Mouse (Mus musculus) brain, embryonic 14.5 days (tissue): Measurements from ENCODE around the gene Tnfrsf11a. TPM values are rescaled to one million over a fixed set of nuclear protein-coding genes. Genes with fewer than 3 reads are reported as not detected.

Experiments used
- DNase-seq: peaks from one replicate; pipeline ENCODE4 v3.0.0-alpha.2; 2011; ENCODE audit warnings: low read depth
- CTCF ChIP-seq: fragments of 200-500 bp; IDR thresholded peaks from 2 replicates; pipeline ENCODE4 v1.5.1; 2012; ENCODE audit warnings: inconsistent platforms, mild to moderate bottlenecking, moderate library complexity, borderline replicate concordance; ENCODE audit not compliant: insufficient read depth, insufficient read length; ENCODE audit errors: extremely low read depth
- POLR2A ChIP-seq: fragments of 200-500 bp; IDR thresholded peaks from 2 replicates; pipeline ENCODE4 v1.6.1; 2012; ENCODE audit warnings: mild to moderate bottlenecking, inconsistent platforms, borderline replicate concordance; ENCODE audit not compliant: poor library complexity, insufficient read depth, insufficient read length, severe bottlenecking; ENCODE audit errors: extremely low read depth
- polyA plus RNA-seq: library from polyadenylated mRNA; depleted of rRNA; stranded (reverse); fragments of >200 nt; gene quantifications from 2 replicates; pipeline ENCODE4 v1.2.3, GENCODE M21; 2012

Tnfrsf11a gene
- polyA plus RNA-seq, 1 experiment: 1.3 TPM

GRCm38 (mm10) chr1:105844341-105845006, 64.0 kb downstream of the Tnfrsf11a start:
- TF ChIP-seq CTCF (peak; percentile 19; the same call in 1 of the 2 replicates), POLR2A (no peak)
- DNase-seq: peak; percentile 75

- DNase-seq: no peak
- TF ChIP-seq POLR2A (no peak), CTCF (no peak)
Observed at GRCm38 (mm10) chr1:105846431-105846830, 65.9 kb downstream of the Tnfrsf11a start.

GRCm38 (mm10) chr1:105848806-105849205, 68.3 kb downstream of the Tnfrsf11a start:
- no peak for DNase-seq
- no peak for TF ChIP-seq POLR2A
- no peak for TF ChIP-seq CTCF

DNA sequence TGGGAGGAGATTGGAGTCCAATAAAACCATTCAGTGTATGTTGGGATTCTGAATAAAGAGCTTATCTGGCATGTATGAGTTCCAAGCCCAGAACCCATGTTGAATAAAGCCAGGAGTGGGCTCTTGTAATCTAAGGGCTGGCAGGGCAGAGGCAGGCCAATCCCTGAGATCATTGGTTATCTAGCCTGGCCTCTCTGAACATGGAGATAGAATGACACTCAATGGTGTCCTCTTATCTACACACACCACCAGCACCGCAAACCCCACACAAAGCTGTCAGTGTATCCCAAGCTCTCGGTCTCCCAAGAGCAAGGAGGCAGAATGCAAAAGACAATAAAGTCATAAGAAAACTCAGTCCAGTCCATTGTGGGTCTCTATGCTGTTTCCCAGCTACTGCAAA, 70.8 kb downstream of the Tnfrsf11a start:
- no peak for DNase-seq
- TF ChIP-seq CTCF (no peak), POLR2A (no peak)

GRCm38 (mm10) chr1:105859740-105860139, 79.2 kb downstream of the Tnfrsf11a start:
- DNase-seq: no peak
- TF ChIP-seq POLR2A (no peak), CTCF (no peak)

GRCm38 (mm10) chr1:105876589-105876988, 96.1 kb downstream of the Tnfrsf11a start:
- TF ChIP-seq POLR2A (no peak), CTCF (no peak)
- peak; percentile 13 for DNase-seq

DNA sequence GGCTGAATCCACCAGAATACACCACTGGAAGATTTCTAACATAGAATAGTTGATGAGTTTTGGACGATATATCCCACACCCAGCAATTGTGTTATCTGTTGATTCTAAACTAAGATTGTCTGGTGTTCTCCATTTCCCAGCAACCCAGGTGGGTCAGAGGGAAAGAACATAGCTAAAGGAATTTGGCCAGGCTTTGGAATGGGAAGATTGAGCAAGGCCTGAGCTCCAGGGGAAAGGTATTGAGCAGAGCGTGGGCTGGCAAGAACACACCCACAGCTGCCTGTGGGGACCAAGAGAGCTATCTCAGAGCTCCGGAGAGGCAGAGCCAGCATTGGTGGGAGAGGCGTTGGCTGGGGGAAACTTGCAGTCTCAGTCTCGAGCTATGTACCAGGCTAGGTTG, 97.3 kb downstream of the Tnfrsf11a start:
- TF ChIP-seq CTCF (no peak), POLR2A (no peak)
- DNase-seq: no peak

GRCm38 (mm10) chr1:105878416-105878815, 97.9 kb downstream of the Tnfrsf11a start:
- TF ChIP-seq CTCF (no peak), POLR2A (no peak)
- no peak for DNase-seq

GRCm38 (mm10) chr1:105880555-105881304, 100.2 kb downstream of the Tnfrsf11a start:
- peak; percentile 37 for DNase-seq
- TF ChIP-seq POLR2A (no peak), CTCF (peak; percentile 36; the same call in 1 of the 2 replicates)

GRCm38 (mm10) chr1:105881466-105881865, 100.9 kb downstream of the Tnfrsf11a start:
- DNase-seq: no peak
- no peak for TF ChIP-seq POLR2A
- no peak for TF ChIP-seq CTCF

DNA sequence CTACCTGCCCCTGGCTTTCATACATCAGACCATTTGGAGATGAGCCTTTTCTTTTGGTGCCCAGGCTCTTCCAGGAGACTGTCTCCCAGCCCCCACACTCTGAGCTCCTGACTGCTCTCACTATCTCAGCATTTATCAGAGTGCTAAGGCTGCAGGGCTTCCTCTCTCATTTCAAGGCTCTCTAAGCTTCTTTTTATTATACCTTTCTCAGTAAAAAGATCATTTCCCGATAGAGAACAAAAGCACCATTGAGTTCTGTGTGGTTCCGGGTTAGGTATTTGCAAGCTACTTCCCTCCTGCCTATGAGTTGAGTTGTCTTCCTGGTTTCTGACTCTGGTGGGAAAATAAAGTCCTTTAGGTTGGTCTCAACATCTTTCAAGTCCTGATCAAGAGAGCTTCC, 103.0 kb downstream of the Tnfrsf11a start:
- TF ChIP-seq POLR2A: no peak
- TF ChIP-seq CTCF: no peak
- no peak for DNase-seq

GRCm38 (mm10) chr1:105885101-105885500, 104.6 kb downstream of the Tnfrsf11a start:
- DNase-seq: no peak
- TF ChIP-seq CTCF (no peak), POLR2A (no peak)

DNA sequence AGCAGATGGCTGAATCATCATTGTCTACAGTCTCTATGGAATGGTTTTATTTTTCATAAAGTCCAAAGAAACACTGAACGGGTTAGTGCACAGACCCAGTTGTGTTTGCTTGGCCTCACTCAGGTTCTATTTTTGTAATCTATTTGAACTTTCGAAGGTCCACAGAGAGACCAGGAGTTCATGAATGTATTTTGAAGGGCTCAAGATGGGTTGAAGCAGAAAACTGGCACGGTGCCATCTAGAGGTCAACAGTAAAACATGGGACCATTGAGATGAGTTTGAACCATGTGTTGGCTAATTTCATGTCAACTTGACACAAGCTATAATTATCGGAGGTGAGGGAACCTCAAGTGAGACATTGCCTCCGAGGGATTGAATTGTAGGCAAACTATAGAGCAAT, 105.1 kb downstream of the Tnfrsf11a start:
- TF ChIP-seq CTCF (no peak), POLR2A (no peak)
- DNase-seq: no peak
